Mouse (Mus musculus) brain, embryonic 14.5 days (tissue): ENCODE results near the gene Itga5.

ENCODE experiments used
- CTCF ChIP-seq: fragments of 200-500 bp; IDR thresholded peaks from 2 replicates; pipeline ENCODE4 v1.5.1; 2012; ENCODE audit warnings: inconsistent platforms, mild to moderate bottlenecking, moderate library complexity, borderline replicate concordance; ENCODE audit not compliant: insufficient read depth, insufficient read length; ENCODE audit errors: extremely low read depth
- POLR2A ChIP-seq: fragments of 200-500 bp; IDR thresholded peaks from 2 replicates; pipeline ENCODE4 v1.6.1; 2012; ENCODE audit warnings: mild to moderate bottlenecking, inconsistent platforms, borderline replicate concordance; ENCODE audit not compliant: poor library complexity, insufficient read depth, insufficient read length, severe bottlenecking; ENCODE audit errors: extremely low read depth

- no peak for TF ChIP-seq CTCF
- no peak for TF ChIP-seq POLR2A
These were observed 56.1 kb downstream of the Itga5 start, which contains the start of gene Gpr84 for GRCm38 (mm10) chr15:103310365-103310910.
